Mouse (Mus musculus): Measurements from ENCODE around the gene Gse1. TPM values are rescaled to one million over a fixed set of nuclear protein-coding genes. Genes with fewer than 3 reads are reported as not detected.
A peak's percentile ranks its signal among the peaks of the same experiment; 100 is the strongest.

Gse1 gene
- total RNA-seq, 2 experiments from 2014 or later: 77.7 to 105 TPM

- H3K4me3 ChIP-seq: no peak overlapping the region
- H3K27ac ChIP-seq: peak overlapping the region; percentile 93
- TF ChIP-seq CTCF (IDR thresholded peaks at IDR 0.05): no peak
- intact Hi-C loops (cut with DNase I): loop anchor here (5.0 kb wide), 3 partner anchors 123 to 238 kb away; no protein-coding TSS in a partner anchor
- no peak for DNase-seq (ENCODE audit: extremely low spot score in 1 of 2, low spot score in 2 of 2)
Measured at GRCm38 (mm10) chr8:120539775-120540625, 311.7 kb downstream of the Gse1 start.

- Histone ChIP-seq H3K4me3 (no peak overlapping the region), H3K27ac (no peak overlapping the region)
- DNase-seq (ENCODE audit: extremely low spot score in 1 of 2, low spot score in 2 of 2): no peak
- TF ChIP-seq CTCF (IDR thresholded peaks at IDR 0.05): no peak
- intact Hi-C loops (cut with DNase I): no loop called here
Measured at GRCm38 (mm10) chr8:120542995-120543394, 314.7 kb downstream of the Gse1 start.

DNA sequence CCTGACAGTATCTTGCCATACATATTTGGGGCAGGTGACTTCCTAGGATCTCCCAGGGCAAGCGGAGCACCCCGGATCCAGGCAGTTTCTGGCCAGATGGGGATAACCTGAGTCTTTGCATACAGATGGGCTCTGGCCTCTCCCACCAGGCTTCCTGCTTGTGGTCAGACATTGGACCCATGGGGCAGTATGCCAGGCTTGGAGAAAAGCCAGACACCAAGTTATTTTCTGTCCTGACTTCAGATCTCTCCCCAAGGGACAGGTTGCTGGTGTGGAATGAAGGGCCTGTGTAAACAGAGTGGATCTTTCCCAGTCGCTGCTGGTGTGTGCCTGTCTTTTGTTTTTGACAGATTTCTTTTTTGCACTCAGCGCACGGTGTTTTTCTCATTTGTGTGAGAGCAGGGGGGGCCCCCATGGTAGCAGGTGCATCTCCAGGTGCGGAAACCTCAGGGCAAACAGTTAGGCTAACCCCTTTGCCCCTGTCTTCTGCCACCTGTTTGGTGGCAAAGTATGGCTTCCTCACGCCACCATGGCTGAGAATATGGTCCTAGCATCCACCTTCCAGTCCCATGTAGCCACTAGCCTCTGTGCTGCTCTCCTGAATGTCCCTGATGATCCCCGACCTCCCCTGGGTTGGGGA, 315.3 kb downstream of the Gse1 start:
- no peak for DNase-seq (ENCODE audit: extremely low spot score in 1 of 2, low spot score in 2 of 2)
- no peak for TF ChIP-seq CTCF (IDR thresholded peaks at IDR 0.05)
- intact Hi-C loops (cut with DNase I): no loop called here
- Histone ChIP-seq H3K27ac (no peak overlapping the region), H3K4me3 (no peak overlapping the region)

DNA sequence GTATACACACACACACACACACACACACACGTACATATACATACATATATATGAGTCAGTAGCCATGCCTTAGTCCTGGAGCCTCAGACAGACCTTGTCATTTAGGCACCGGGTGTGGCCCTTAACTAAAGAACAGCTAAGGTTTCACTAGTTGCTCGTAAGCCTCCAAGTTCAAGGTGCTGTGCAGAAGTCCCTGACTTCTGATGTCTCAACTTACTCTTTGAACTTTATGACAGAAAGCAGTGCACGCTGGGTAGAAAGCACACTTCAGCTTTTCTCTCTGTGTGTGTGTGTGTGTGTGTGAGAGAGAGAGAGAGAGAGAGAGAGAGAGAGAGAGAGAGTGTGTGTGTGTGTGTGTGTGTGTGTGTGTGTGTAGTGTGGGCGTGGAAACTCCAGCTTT, 315.9 kb downstream of the Gse1 start:
- DNase-seq (ENCODE audit: extremely low spot score in 1 of 2, low spot score in 2 of 2): no peak
- Histone ChIP-seq H3K4me3 (no peak overlapping the region), H3K27ac (no peak overlapping the region)
- intact Hi-C loops (cut with DNase I): no loop called here
- no peak for TF ChIP-seq CTCF (IDR thresholded peaks at IDR 0.05)

- H3K27ac ChIP-seq: peak overlapping the region; percentile 72
- TF ChIP-seq CTCF (IDR thresholded peaks at IDR 0.05): no peak
- intact Hi-C loops (cut with DNase I): no loop called here
- no peak for DNase-seq (ENCODE audit: extremely low spot score in 1 of 2, low spot score in 2 of 2)
- no peak overlapping the region for H3K4me3 ChIP-seq
Measured at GRCm38 (mm10) chr8:120547562-120547961, 319.3 kb downstream of the Gse1 start.

GRCm38 (mm10) chr8:120548313-120548761, 320.1 kb downstream of the Gse1 start:
- no peak for TF ChIP-seq CTCF (IDR thresholded peaks at IDR 0.05)
- Histone ChIP-seq H3K4me3 (peak overlapping the region; percentile 13; the same call in 1 of the 2 replicates), H3K27ac (peak overlapping the region; percentile 72)
- intact Hi-C loops (cut with DNase I): no loop called here
- peak in 1 of 2 experiments; percentile 53 for DNase-seq (ENCODE audit: extremely low spot score in 1 of 2, low spot score in 2 of 2)

DNA sequence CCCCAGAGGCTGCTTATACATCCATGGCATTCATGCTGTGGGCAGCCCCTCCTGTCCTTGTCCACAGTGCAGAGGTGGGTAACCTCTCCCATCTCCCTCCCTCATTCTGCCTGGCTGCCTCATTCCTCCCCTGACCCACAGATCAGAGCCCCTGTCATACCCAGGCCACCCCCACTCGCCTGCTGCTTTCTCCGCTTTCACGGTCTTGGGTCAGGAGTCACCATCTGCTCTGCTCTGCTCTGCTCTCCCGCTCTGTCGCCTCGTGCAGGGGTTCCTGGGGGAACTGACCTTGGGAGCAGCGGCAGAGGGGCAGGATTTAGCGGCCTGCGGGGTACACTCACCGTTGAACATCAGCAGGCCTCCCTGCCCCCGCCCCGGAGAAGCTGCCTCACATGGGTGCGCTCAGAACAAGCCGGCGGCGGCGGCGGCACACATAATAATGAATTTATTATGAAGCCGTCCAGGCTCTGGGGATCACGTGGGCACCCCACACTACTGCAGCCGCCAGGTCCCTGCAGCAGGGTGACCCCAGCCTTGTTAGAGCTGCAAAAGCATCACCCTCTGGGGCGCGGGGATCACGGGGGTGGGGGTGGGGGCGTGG, 321.2 kb downstream of the Gse1 start:
- TF ChIP-seq CTCF (IDR thresholded peaks at IDR 0.05): no peak
- Histone ChIP-seq H3K4me3 (peak overlapping the region; percentile 29), H3K27ac (peak overlapping the region; percentile 83)
- intact Hi-C loops (cut with DNase I): no loop called here
- DNase-seq (ENCODE audit: extremely low spot score in 1 of 2, low spot score in 2 of 2): peak in 1 of 2 experiments; percentile 72

- peak overlapping the region; percentile 29 for H3K4me3 ChIP-seq
- peak overlapping the region; percentile 83 for H3K27ac ChIP-seq
- no peak for TF ChIP-seq CTCF (IDR thresholded peaks at IDR 0.05)
- DNase-seq (ENCODE audit: extremely low spot score in 1 of 2, low spot score in 2 of 2): no peak
- intact Hi-C loops (cut with DNase I): no loop called here
Measured at GRCm38 (mm10) chr8:120549922-120550321, 321.7 kb downstream of the Gse1 start.

- no peak for DNase-seq (ENCODE audit: extremely low spot score in 1 of 2, low spot score in 2 of 2)
- intact Hi-C loops (cut with DNase I): no loop called here
- no peak overlapping the region for H3K4me3 ChIP-seq
- TF ChIP-seq CTCF (IDR thresholded peaks at IDR 0.05): no peak
- peak overlapping the region; percentile 83 for H3K27ac ChIP-seq
Measured at GRCm38 (mm10) chr8:120550430-120550829, 322.2 kb downstream of the Gse1 start.

DNA sequence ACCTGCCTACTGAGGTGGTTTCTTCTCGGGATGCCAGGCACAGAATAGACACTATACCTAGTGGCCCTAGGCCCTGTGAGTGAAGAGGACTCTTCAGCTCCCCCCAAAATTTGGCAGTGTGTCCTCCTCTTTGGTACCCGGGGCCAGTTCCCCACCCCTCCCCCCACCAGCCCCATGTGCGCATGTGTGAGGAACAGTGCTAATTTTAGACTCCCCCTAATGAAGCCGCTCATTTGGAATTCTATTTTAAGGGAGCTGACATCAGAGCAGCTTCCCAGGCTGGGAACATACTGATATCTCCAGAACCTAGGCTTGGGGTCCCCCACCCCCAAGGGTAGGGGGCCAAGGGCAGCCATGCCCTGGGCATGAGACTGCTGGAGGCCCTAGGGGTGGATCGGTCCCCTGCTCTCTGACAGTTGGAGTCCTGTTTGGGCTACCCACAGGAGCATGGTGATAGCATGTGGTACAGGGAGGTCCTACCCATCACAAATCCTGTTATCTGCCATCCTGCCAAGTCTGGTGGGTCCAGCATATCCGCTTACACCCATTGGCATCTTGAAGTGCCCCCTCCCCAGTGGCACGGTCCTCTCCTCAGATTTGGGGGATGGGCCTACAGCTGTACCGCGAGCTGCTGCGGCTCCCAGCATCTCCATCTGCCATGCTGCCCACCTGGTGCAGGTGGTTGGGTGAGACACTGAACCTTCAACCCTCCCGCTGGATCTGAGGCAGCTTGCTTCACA, 322.9 kb downstream of the Gse1 start:
- DNase-seq (ENCODE audit: extremely low spot score in 1 of 2, low spot score in 2 of 2): no peak
- no peak for TF ChIP-seq CTCF (IDR thresholded peaks at IDR 0.05)
- Histone ChIP-seq H3K4me3 (no peak overlapping the region), H3K27ac (peak overlapping the region; percentile 83)
- intact Hi-C loops (cut with DNase I): no loop called here

DNA sequence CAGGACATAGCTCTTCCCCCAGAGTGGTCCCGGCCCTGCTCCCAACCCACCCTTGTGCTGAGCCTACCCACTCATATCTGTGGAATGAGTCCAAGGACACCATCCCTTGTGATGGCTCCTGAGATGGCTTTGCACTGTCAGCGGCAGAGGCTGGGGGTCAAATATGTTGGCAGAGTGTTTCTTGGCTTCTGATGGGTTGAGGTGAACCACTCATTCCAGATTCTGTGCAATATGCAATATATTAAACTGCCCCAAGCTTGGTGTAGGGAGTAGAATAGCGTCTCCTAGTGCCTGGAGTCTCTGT, 323.4 kb downstream of the Gse1 start:
- no peak for DNase-seq (ENCODE audit: extremely low spot score in 1 of 2, low spot score in 2 of 2)
- intact Hi-C loops (cut with DNase I): no loop called here
- no peak for TF ChIP-seq CTCF (IDR thresholded peaks at IDR 0.05)
- Histone ChIP-seq H3K4me3 (no peak overlapping the region), H3K27ac (peak overlapping the region; percentile 69)

All from left cerebral cortex, adult 2 months (tissue).